Mouse (Mus musculus): ENCODE data around the gene Pik3cg. TPM values are rescaled to one million over a fixed set of nuclear protein-coding genes. Genes with fewer than 3 reads are reported as not detected.
A peak's percentile ranks its signal among the peaks of the same experiment; 100 is the strongest.

Pik3cg gene
- polyA plus RNA-seq, 1 experiment from 2014 or later, result 0.69 TPM

GRCm38 (mm10) chr12:32127599-32128507, 80.6 kb downstream of the Pik3cg start:
- Histone ChIP-seq H3K36me3 (replicated peaks) (no peaks in the 10 kb centered on the region), H3K27ac (0 out of 2 replicates have a peak overlapping the region, but pooled peaks have one; percentile 8), H3K4me3 (peak overlapping the region; percentile 2; the same call in 1 of the 2 replicates), H3K27me3 (ENCODE audit: poor library complexity, severe bottlenecking) (no peaks in the 10 kb centered on the region), H3K9me3 (no peaks in the 10 kb centered on the region), H3K4me1 (peaks cover 19% of the 10 kb centered on the region)
- no peak for DNase-seq (ENCODE audit: extremely low spot score, low spot score)
- WGBS, result 28% methylated on average over 14 of the region's 14 CpGs

- 76% methylated on average over 2 of the region's 2 CpGs for WGBS
- H3K27me3 ChIP-seq (ENCODE audit: poor library complexity, severe bottlenecking), result no peaks in the 10 kb centered on the region
- H3K36me3 ChIP-seq (replicated peaks), result no peaks in the 10 kb centered on the region
- peaks cover 12% of the 10 kb centered on the region for H3K4me1 ChIP-seq
- no peak overlapping the region for H3K4me3 ChIP-seq
- no peaks in the 10 kb centered on the region for H3K9me3 ChIP-seq
- no peak for DNase-seq (ENCODE audit: extremely low spot score, low spot score)
- H3K27ac ChIP-seq, result no peak overlapping the region
Observed at GRCm38 (mm10) chr12:32127158-32127557, 81.3 kb downstream of the Pik3cg start.

GRCm38 (mm10) chr12:32124456-32124855, 84.0 kb downstream of the Pik3cg start:
- H3K36me3 ChIP-seq (replicated peaks), result no peaks in the 10 kb centered on the region
- 94% methylated on average over 2 of the region's 2 CpGs for WGBS
- no peaks in the 10 kb centered on the region for H3K9me3 ChIP-seq
- DNase-seq (ENCODE audit: extremely low spot score, low spot score), result no peak
- no peak overlapping the region for H3K27ac ChIP-seq
- no peaks in the 10 kb centered on the region for H3K27me3 ChIP-seq (ENCODE audit: poor library complexity, severe bottlenecking)
- H3K4me3 ChIP-seq, result no peak overlapping the region
- H3K4me1 ChIP-seq, result peaks cover 8% of the 10 kb centered on the region

- 90% methylated on average over 8 of the region's 8 CpGs for whole genome bisulfite sequencing
- H3K4me3 ChIP-seq, result no peak overlapping the region
- H3K4me1 ChIP-seq, result peaks cover 8% of the 10 kb centered on the region
- H3K27me3 ChIP-seq (ENCODE audit: poor library complexity, severe bottlenecking), result no peaks in the 10 kb centered on the region
- H3K9me3 ChIP-seq, result no peaks in the 10 kb centered on the region
- no peak for DNase-seq (ENCODE audit: extremely low spot score, low spot score)
- H3K36me3 ChIP-seq (replicated peaks), result no peaks in the 10 kb centered on the region
- H3K27ac ChIP-seq, result no peak overlapping the region
Observed at GRCm38 (mm10) chr12:32124030-32124429, 84.4 kb downstream of the Pik3cg start.

GRCm38 (mm10) chr12:32123559-32123958, 84.9 kb downstream of the Pik3cg start:
- no peak for DNase-seq (ENCODE audit: extremely low spot score, low spot score)
- 91% methylated on average over 5 of the region's 5 CpGs for WGBS

More at GRCm38 (mm10) chr12:32123559-32123958, 84.9 kb downstream of the Pik3cg start:
- H3K27me3 ChIP-seq (ENCODE audit: poor library complexity, severe bottlenecking), result no peaks in the 10 kb centered on the region
- peak overlapping the region; percentile 51; the same call in 1 of the 2 replicates for H3K27ac ChIP-seq
- H3K4me1 ChIP-seq, result peaks cover 8% of the 10 kb centered on the region
- H3K36me3 ChIP-seq (replicated peaks), result no peaks in the 10 kb centered on the region
- no peak overlapping the region for H3K4me3 ChIP-seq
- H3K9me3 ChIP-seq, result no peaks in the 10 kb centered on the region

Other genes with a start within 250 kb of the Pik3cg start
- 27.9 and 31.1 TPM in 2 replicates for gene Prkar2b, start 147.4 kb downstream of the Pik3cg start, polyA plus RNA-seq (2016; fragmentation: Nextera tagmentation; extraction: Ambion mirVana)
- 1.5 and 1.9 TPM in 2 replicates for gene Ccdc71l, start 170.0 kb upstream of the Pik3cg start, polyA plus RNA-seq (2016; fragmentation: Nextera tagmentation; extraction: Ambion mirVana)